Mouse (Mus musculus) layer of hippocampus, adult 18-20 months (tissue): ENCODE results near the gene Naxe. TPM values are rescaled to one million over a fixed set of nuclear protein-coding genes. Genes with fewer than 3 reads are reported as not detected.

Source experiments
- DNase-seq, 2 experiments: peaks; one replicate each; pipeline ENCODE4 v3.0.0; 2022; ENCODE audit warnings: low spot score in 2 of 2
- long read RNA-seq: library from polyadenylated mRNA; stranded (forward); transcript quantifications from one replicate; pipeline ENCODE4 v2.0.0, GENCODE M21; 2021
- total RNA-seq, 2 experiments: library from RNA; stranded (reverse); gene quantifications; 2 replicates each; pipeline ENCODE4 v1.2.3; 2021

The Naxe gene
- total RNA-seq, result 10 to 100 TPM; 81.9 to 82.9 TPM
- long read RNA-seq, transcript Naxe-201 (6 exons, 908 nt), result major isoform, 37 of 47 reads
- long read RNA-seq, partial matches to known transcripts, result 10 of 47 reads
- long read RNA-seq, other reads (novel, unspliced or antisense), result 0 of 47 reads

DNA sequence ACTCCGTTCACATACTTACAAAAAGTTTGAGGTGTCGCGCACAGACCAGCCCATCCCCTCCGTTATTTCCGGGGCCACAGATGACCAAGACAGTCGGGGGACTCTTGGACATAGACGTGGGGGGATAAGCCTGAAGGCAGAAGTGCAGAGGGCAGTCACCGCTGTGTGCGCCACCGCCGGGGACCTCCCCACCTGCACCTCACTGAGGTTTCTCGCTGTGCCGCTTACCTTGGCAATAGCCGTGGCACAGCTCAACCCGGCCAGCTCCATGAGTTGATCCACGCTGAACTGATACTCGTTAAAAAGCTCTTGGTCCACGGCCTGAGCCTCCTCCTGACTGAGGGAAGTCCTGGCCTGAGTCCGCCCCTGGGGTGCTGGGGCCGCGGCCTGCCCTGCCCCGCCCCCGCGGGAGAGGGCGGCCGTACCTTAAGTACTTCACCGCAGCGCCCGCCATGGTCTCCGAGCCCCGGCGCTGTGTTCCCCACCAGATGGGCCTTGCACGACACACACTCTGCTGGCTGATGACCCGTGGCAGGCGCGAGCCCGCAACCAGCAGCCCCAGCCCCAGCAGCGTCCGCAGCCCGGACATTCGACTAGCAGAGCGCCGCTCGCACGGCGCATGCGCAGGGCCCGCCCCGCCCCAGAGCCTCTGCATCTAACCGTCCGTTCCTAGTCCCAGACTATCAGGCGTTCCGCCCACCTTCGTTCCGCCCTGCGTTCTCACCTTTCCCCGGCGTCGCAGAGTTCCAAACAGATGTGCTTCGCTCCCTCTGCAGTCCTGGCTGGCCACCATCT is at the start of gene Naxe:
TSS of gene Naxe (minus strand) at position 594 of the 795 bp plus-strand sequence.
- DNase-seq, result peak; percentile 68 to 81

DNA sequence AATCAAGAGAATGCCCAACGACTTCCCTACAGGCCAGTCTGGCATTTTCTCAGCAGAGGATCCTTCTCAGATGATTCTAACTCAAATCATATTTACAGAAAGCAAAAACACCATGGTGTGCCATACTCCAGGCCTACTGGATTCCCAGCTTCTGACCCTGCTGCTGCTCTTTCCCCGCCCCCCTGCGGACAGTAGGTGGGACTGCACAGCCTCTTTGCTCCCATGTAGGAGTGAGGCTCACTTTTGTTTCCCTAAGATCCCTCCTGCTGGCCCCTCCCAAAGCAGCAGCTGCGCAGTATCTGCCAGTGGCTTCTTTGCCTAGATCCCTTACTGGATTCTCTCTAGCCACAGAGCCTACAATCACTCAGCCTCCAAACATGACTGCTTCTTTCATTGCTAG is 47.8 kb upstream of the Naxe start:
- no peak for DNase-seq

DNA sequence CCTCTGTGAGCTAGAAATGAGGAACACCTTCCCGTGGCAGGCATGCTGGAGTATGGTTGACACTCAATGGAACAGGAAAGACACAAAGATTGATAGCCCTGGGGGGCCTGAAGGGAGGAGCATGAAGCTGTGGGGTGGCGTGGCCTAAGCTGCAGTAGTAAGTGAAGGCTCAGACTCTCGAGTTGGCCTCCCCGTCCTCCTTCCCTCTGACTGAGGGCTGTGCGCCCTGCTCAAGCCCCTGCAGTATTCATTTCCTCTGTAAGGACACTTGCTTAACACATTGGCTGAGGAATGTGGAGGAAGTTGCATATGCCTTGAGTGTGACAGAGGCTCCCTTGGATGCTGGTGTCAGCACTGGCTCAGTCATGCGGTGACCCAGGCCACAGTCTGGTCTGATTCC is 44.3 kb upstream of the Naxe start:
- DNase-seq, result no peak

DNA sequence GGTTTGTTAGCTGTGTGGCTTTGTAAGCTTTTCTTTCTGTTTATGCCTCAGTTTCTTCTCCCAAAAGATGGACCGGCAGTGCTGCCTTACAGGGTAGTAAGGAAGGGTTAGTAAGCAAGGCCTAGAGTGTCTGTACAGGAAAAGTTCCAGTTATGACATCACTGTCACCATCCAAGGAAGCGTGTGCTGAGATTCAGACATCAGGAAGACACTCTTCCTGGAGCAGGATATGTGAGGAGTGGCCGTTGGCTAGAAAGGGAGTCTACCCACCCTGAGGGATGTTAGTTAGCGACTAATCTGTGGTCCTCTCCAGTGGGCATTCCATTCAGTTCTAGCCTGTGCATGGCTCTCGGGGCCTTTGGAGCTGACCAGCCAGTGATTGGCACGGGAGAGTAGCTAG is 43.9 kb upstream of the Naxe start:
- no peak for DNase-seq

DNA sequence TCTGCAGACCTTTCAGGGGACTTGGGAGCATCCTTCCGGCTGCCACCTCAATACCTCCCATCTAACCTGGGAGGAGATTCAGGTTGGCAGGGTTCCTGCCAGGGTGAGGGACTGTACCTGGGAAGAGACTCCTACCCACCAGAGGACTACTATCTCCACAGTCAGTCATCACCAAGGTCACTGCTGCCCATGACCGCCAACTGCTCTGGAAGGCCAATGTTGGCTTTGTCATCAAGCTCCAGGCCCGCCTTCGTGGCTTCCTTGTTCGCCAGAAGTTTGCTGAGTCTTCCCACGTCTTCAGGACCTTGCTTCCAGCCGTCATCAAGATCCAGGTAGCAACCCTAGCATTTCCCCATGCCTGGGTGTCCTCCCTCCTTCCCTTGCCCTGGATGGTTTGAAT is 43.4 kb upstream of the Naxe start:
- no peak for DNase-seq

DNA sequence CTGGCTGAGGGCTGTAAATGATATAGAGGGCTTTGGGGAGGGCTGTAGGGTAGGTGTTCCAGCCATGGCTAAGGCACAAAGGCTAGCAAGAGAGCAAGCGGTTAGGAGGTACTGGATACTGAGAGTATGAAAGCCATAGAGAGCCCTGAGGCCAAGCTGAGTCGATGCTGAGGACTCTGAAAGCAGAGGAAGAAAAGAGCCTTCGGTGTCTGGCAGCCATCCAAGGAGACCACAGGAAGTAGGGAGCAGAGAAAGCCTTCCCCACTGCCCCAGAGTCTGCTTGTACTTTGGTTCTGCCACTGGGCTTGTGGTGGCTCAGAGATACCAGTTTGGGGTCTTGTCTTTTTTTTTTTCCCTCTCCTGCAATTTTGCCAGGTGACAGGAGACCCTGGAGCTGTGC is 42.0 kb upstream of the Naxe start:
- no peak for DNase-seq

DNA sequence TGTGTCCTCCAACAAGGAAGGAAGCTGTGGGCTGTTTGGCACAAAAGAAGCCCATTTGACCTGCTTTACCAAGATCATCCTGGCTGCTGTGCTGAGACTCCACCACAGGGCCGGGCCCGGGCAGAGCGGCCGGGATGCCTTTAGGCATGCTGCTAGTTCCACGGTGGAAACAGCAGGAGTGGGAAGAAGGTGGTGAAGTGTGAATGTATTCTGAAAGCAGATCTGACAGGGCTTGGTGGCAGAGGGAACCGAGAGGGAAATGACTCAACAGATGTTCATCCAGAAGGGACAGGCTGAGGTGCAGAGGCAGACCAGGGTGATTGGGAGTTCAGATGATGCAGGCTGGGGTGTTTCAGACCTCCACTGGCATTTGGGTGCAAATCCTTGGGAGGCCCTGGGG is 39.4 kb upstream of the Naxe start:
- DNase-seq, result no peak

DNA sequence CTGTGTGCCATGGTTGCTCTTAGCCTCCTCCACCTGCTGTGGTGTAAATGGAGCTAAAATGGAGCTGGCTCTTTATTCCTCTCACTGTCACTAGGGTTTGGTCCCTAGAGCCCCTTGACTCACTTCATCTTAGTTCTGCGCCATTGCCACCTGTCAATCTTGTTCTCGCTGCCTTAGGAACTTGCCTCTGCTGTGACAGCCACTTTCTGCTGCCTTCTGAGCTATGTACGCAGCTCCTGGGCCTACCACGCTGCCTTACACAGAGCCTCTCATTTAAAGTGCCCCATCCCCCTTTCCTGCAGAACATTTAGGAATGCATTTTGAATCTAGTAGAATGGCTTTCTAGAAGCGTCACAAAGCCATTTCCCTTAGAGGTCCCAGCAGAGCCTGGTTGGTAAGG is 35.8 kb upstream of the Naxe start:
- DNase-seq, result no peak

DNA sequence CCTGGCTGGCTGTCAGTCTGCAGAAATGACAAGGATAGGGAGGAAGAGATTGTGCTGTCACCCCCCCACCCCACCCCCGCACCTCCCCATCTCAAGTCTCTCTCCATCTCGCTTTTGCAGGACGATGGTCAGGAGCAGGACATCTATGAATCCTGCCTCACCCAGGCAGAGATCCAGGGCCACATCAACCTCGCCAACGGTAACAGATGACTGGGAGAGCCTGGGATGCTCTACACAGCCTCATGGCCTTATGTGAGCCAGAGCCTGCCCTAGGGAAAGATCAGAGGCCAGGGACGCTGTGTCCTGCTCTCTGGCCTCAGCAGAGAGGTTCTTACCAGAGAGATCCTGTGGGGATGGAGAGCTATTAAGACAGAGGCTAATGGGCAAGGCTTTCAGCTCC is 32.3 kb upstream of the Naxe start:
- no peak for DNase-seq

DNA sequence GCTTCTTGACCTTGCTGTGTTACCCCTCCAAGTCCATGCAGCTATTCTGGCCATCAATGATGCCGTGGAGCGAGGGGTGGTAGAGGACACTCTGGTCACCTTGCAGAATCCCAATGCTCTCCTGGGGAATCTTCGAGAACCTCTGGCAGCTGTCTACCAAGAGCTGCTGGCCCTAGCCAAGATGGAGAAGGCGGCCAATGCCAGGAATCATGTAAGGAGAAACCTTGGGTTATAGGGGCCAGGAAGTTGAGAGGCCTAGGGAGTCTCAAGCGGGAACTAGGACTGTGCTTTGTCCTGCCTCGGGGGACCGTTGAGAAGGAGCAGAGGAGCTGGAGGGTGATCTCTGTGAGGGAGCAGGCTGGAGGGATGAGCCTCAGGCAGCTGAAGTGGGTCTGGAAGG is 31.8 kb upstream of the Naxe start:
- DNase-seq, result no peak

DNA sequence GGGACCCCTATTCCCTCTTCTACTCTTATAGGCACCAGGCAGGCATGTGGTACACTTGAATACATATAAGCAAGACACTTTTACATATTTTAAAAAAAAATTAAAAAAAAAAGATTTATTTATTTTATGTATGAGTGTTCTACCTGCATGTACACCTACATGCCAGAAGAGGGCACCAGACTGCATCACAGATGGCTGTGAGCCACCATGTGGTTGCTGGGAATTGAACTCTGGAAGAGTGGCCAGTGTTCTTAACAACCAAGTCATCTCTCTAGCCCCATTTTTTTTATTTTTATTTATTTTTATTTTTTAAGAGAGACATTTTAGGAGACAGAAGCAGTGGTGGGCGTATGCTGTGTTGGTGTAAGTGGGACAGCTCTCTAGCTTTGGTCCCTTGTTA is 29.4 kb upstream of the Naxe start:
- no peak for DNase-seq

DNA sequence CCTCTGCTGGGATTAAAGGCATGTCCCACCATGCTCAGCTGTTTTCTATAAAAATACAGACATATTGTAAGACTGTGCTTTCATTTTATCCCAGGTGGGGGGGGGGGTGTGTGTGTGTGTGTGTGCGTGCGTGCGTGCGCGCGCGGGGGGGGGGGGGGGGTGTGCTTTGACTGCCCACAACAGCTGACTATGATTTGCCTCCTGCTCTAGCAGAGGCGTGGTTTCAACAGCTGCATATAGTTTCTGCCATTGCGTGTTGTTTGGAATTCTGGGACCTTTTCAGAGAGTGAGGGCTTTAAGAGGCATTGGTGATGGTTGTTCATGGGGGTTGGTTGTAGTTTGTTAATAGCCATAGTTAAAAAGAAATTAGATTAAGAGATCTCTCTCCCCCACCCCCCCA is 27.2 kb upstream of the Naxe start:
- no peak for DNase-seq

DNA sequence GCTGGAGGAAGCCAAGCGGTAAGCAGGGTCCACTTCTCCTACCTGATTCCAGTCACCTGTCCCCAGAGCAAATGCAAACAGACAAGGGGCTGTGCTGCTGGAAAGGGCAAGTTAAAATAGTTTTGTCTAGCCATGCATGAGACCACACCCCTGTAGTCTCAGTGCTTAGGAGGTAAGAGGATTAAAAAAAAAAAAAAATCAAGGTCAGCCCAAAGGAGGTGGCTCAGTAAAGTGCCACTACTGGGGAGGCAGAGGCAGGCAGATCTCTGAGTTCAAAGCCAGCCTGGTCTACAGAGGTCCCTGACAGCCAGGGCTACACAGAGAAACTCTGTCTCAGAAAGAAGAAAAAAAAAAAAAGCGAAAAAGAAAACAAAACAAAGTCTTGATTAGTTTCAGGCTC is 25.7 kb upstream of the Naxe start:
- DNase-seq, result no peak

DNA sequence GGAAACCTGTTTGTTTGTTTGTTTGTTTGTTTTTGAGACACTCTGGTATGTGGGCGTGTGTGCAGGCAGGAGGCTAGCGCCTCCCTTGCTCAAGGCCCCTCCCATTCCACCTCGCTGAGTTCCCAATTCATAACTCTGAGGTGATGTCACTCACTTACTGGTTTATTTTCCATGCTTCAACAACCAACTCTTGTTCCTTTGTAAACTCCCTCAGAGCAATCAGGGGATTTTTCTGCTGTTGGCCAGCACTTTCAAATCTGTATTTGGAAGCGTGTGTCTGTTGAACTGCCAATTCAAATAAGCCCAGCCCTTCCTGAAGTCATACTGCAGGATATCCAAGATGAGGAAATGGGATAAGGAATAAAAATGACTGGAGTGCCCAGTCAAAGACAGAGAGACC is 24.4 kb upstream of the Naxe start:
- DNase-seq, result no peak

DNA sequence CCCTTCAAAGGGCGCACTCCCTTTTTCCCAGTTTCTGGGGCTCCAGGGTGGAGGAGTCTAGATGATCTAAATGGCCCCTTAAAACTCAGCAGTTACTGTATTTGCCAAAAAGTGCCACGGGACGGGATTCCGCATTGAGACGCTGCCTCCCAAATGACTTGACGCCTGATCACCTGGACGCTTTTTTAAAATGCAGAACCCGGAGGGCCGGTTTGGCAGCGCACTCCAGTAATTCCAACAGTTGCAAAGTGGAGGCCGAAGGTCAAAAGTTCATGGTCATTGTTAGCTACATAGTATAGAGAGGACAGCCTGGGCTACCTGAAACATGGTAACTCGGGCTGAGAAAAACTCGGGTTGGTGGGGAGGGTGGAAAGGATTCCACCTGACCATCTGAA is 23.9 kb upstream of the Naxe start:
- DNase-seq, result no peak

DNA sequence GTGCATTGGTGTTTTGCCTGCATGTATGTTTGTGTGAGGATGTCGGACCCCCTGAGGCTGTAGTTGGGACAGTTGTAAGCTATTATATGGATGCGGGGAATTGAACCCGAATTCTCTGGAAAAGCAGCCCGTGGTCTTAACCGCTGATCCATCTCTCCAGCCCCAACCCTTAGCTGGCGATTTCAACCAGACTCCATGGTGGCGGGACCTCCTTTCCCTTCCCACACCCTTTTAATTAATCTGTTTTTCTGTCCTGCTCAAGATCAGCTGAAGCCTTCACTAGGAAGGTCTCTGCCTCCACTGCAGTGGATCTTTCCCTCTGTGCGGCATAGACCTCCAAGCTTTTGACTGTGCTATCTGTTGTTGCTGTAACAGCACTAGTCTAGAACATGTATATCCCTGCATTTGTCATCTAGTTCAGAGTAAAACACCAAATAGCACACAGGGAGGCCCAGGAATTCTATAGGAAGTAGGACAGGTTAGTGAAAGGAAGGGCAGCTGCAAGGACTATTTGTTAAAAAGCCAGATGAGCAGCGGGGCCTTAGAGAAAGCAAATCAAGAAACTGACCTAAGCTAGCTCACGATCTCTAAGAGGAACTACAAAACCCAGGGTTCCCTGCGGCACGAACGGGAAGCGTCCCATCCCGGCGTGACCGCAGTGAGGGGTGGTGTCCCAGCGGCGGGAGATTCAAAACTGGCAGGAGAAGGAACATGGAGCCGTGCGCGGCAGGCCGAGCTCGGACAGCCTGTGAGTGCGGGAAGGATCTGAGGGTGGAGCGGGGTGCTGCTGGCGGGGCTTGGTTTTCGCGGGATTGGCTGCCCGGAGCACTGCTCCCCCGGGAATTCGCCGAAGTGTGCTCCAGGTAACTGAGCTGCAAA is 23.3 kb upstream of the Naxe start, which contains the start of gene Iqgap3:
TSS of gene Iqgap3 (plus strand) at position 627 of the 879 bp plus-strand sequence.
- DNase-seq, result peak; percentile 80 to 87

DNA sequence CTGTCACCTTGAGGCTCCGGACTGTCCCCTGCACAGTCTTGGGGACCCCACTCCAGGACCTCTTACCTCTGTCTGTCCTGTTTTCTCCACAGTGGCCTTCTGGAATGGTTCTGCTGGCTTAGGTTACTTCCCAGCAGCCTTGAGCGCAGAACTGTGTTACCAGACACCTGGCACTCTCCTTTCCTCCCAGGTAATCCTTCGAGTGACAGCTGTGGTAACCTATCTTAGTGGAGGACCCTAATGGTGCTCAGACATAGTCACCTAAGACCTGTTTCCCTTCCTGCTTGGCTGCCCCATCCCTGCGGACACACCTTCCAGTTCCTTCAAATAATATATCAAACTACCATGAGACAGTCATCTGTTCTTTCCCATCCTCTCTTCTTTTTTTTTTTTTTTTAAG is 19.9 kb upstream of the Naxe start, which contains the start of gene Ttc24:
TSS of gene Ttc24 (minus strand) at position 101 of the 400 bp plus-strand sequence.
- DNase-seq, result no peak

DNA sequence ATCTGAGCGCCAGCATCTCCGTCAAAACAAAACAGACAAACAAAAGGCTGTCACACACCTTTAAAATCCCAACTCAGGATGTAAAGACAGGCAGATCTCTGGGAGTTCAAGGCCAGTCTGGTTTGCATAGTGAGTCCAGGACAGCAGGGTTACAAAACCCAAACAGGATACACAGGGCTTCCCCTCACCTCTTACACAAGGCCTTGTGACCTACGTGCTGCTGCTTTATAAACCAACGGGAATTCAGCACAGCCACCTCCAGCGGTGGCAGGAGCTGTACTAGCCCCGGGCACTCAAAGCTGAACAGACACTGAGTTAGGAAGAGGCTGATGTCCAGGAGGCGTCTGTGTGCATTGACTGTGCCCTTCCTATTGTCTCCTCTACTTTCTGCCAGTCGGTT is 19.1 kb upstream of the Naxe start:
- no peak for DNase-seq

DNA sequence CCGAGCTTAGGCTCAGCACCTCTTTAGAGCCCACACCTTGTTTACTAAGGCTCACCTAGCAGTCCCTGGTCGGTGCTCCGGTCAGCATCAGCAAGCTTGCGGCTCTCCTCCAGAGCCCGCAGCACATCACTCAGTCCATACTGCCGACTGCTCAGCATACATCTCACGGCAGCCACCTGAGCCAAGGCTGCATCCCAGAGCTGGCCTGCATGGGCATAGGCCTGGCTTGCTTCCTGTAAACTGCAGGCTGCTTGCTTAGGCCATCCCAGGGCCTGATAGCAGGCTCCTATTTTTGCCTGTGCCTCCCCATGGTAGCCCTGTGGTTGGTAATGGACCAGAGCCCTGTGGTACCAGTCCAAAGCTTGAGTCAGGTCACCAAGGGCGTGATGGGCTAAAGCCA is 16.5 kb upstream of the Naxe start:
- DNase-seq, result no peak

DNA sequence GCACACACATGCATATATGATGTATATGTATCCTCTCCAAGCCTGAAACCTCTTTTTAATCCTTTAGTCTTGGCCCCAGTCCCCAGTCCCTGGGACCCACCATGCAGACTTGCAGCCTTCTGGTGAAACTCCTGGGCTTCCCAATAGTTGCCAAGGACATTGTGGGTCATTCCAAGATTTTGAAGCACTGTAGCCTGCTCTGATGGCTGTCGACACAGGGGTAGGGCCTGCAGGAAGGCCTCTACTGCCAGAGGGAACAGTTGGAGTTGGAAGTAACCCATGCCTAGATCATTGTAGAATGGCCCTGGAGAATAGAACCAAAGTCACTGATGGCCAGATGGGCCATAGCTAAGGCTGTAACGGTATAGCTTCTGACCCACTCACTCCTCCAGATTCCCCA is 16.1 kb upstream of the Naxe start:
- DNase-seq, result no peak

DNA sequence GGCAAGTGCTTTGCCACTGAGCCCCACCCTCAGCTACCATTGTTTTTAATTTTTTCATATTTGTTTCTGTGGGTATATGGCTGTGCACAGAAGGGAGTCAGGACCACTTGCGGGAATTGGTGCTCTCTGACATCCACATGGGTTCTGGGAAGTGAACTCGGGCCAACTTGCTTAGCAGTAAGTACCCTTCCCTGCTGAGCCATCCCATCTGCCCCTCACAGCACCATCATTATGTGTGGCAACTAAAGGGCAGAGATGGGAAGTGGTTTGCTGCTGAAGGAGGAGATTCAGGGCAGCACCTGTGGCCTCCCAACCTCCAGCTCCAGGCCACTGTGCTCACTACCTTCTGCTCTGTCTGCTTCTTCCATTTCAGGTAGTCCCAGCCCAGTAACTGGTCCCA is 15.3 kb upstream of the Naxe start:
- no peak for DNase-seq

DNA sequence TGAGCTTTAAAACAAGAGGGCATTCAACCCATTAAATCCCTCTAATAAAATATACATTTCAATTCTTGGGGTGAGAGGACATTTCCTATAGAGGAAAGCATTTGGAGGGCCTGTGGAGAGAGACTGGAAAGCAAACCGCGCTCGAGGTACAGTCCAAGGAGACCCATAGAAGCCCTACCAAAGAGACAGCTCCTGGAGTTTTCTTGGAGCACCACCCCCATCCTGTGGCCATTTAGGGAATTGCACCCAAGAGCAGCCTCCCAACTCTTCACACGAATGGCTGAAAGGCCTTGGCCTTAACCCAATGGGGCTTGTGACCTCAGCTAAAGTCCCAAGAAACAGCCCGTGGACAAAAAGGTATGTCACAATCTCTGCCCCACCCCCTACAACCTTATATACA is 13.5 kb upstream of the Naxe start:
- DNase-seq, result peak; percentile 78 to 95
